Mouse (Mus musculus): ENCODE data around the gene Fam189a2. TPM values are rescaled to one million over a fixed set of nuclear protein-coding genes. Genes with fewer than 3 reads are reported as not detected.
A peak's percentile ranks its signal among the peaks of the same experiment; 100 is the strongest.

Fam189a2 gene
- polyA plus RNA-seq, 1 experiment = 4.8 TPM

GRCm38 (mm10) chr19:23964401-23964910, 66.4 kb downstream of the Fam189a2 start:
- no peak for TF ChIP-seq POLR2A (IDR thresholded peaks at IDR 0.05; ENCODE audit: control insufficient read depth, extremely low read depth, insufficient read depth, low read length, poor library complexity)
- no peak for TF ChIP-seq CTCF (IDR thresholded peaks at IDR 0.05; ENCODE audit: borderline replicate concordance, control insufficient read depth, extremely low read depth, insufficient read depth, low read length, poor library complexity)

GRCm38 (mm10) chr19:23961516-23961915, 69.3 kb downstream of the Fam189a2 start:
- no peaks in the 10 kb centered on the region for H3K36me3 ChIP-seq (ENCODE audit: control insufficient read depth, insufficient read depth, low read length)
- TF ChIP-seq CTCF (IDR thresholded peaks at IDR 0.05; ENCODE audit: borderline replicate concordance, control insufficient read depth, extremely low read depth, insufficient read depth, low read length, poor library complexity) (peak; percentile 74), POLR2A (IDR thresholded peaks at IDR 0.05; ENCODE audit: control insufficient read depth, extremely low read depth, insufficient read depth, low read length, poor library complexity) (no peak)
- H3K4me1 ChIP-seq (replicated peaks; ENCODE audit: control insufficient read depth, insufficient read depth, low read length) = no peaks in the 10 kb centered on the region
- DNase-seq = peak; percentile 44
- no peaks in the 10 kb centered on the region for H3K27me3 ChIP-seq (ENCODE audit: control insufficient read depth, insufficient read depth, low read length)
- H3K27ac ChIP-seq (ENCODE audit: control insufficient read depth, insufficient read depth, low read length) = no peak overlapping the region
- no peak overlapping the region for H3K4me3 ChIP-seq (ENCODE audit: control insufficient read depth, insufficient read depth, low read length)
- 5% methylated on average over 8 of the region's 8 CpGs for WGBS

More at GRCm38 (mm10) chr19:23964401-23964910, 66.4 kb downstream of the Fam189a2 start:
- Histone ChIP-seq H3K27me3 (ENCODE audit: control insufficient read depth, insufficient read depth, low read length) (no peaks in the 10 kb centered on the region), H3K36me3 (ENCODE audit: control insufficient read depth, insufficient read depth, low read length) (no peaks in the 10 kb centered on the region), H3K27ac (ENCODE audit: control insufficient read depth, insufficient read depth, low read length) (no peak overlapping the region), H3K4me1 (replicated peaks; ENCODE audit: control insufficient read depth, insufficient read depth, low read length) (no peaks in the 10 kb centered on the region), H3K4me3 (ENCODE audit: control insufficient read depth, insufficient read depth, low read length) (no peak overlapping the region)
- DNase-seq = no peak
- 85% methylated on average over 10 of the region's 10 CpGs for WGBS

- Histone ChIP-seq H3K27ac (ENCODE audit: control insufficient read depth, insufficient read depth, low read length) (no peak overlapping the region), H3K4me1 (replicated peaks; ENCODE audit: control insufficient read depth, insufficient read depth, low read length) (no peaks in the 10 kb centered on the region), H3K27me3 (ENCODE audit: control insufficient read depth, insufficient read depth, low read length) (no peaks in the 10 kb centered on the region), H3K4me3 (ENCODE audit: control insufficient read depth, insufficient read depth, low read length) (no peak overlapping the region), H3K36me3 (ENCODE audit: control insufficient read depth, insufficient read depth, low read length) (no peaks in the 10 kb centered on the region)
- TF ChIP-seq POLR2A (IDR thresholded peaks at IDR 0.05; ENCODE audit: control insufficient read depth, extremely low read depth, insufficient read depth, low read length, poor library complexity) = no peak
- no peak for TF ChIP-seq CTCF (IDR thresholded peaks at IDR 0.05; ENCODE audit: borderline replicate concordance, control insufficient read depth, extremely low read depth, insufficient read depth, low read length, poor library complexity)
- DNase-seq = no peak
- WGBS = 85% methylated on average over 6 of the region's 6 CpGs
Measured at GRCm38 (mm10) chr19:23960831-23961447, 69.9 kb downstream of the Fam189a2 start.

GRCm38 (mm10) chr19:23960275-23960674, 70.5 kb downstream of the Fam189a2 start:
- Histone ChIP-seq H3K27ac (ENCODE audit: control insufficient read depth, insufficient read depth, low read length) (no peak overlapping the region), H3K27me3 (ENCODE audit: control insufficient read depth, insufficient read depth, low read length) (no peaks in the 10 kb centered on the region), H3K36me3 (ENCODE audit: control insufficient read depth, insufficient read depth, low read length) (no peaks in the 10 kb centered on the region), H3K4me3 (ENCODE audit: control insufficient read depth, insufficient read depth, low read length) (no peak overlapping the region), H3K4me1 (replicated peaks; ENCODE audit: control insufficient read depth, insufficient read depth, low read length) (no peaks in the 10 kb centered on the region)
- 95% methylated on average over 3 of the region's 3 CpGs for WGBS
- no peak for DNase-seq
- no peak for TF ChIP-seq POLR2A (IDR thresholded peaks at IDR 0.05; ENCODE audit: control insufficient read depth, extremely low read depth, insufficient read depth, low read length, poor library complexity)
- TF ChIP-seq CTCF (IDR thresholded peaks at IDR 0.05; ENCODE audit: borderline replicate concordance, control insufficient read depth, extremely low read depth, insufficient read depth, low read length, poor library complexity) = no peak

- 85% methylated on average over 7 of the region's 7 CpGs for WGBS
- Histone ChIP-seq H3K36me3 (ENCODE audit: control insufficient read depth, insufficient read depth, low read length) (no peaks in the 10 kb centered on the region), H3K27me3 (ENCODE audit: control insufficient read depth, insufficient read depth, low read length) (no peaks in the 10 kb centered on the region), H3K27ac (ENCODE audit: control insufficient read depth, insufficient read depth, low read length) (no peak overlapping the region), H3K4me1 (replicated peaks; ENCODE audit: control insufficient read depth, insufficient read depth, low read length) (no peaks in the 10 kb centered on the region), H3K4me3 (ENCODE audit: control insufficient read depth, insufficient read depth, low read length) (no peak overlapping the region)
- DNase-seq = no peak
- TF ChIP-seq POLR2A (IDR thresholded peaks at IDR 0.05; ENCODE audit: control insufficient read depth, extremely low read depth, insufficient read depth, low read length, poor library complexity) (no peak), CTCF (IDR thresholded peaks at IDR 0.05; ENCODE audit: borderline replicate concordance, control insufficient read depth, extremely low read depth, insufficient read depth, low read length, poor library complexity) (no peak)
Measured at GRCm38 (mm10) chr19:23959870-23960269, 70.9 kb downstream of the Fam189a2 start.

GRCm38 (mm10) chr19:23958925-23959324, 71.9 kb downstream of the Fam189a2 start:
- no peak for TF ChIP-seq CTCF (IDR thresholded peaks at IDR 0.05; ENCODE audit: borderline replicate concordance, control insufficient read depth, extremely low read depth, insufficient read depth, low read length, poor library complexity)
- TF ChIP-seq POLR2A (IDR thresholded peaks at IDR 0.05; ENCODE audit: control insufficient read depth, extremely low read depth, insufficient read depth, low read length, poor library complexity) = no peak

More at GRCm38 (mm10) chr19:23958925-23959324, 71.9 kb downstream of the Fam189a2 start:
- 55% methylated on average over 6 of the region's 6 CpGs for WGBS
- no peak for DNase-seq
- no peaks in the 10 kb centered on the region for H3K4me1 ChIP-seq (replicated peaks; ENCODE audit: control insufficient read depth, insufficient read depth, low read length)
- no peak overlapping the region for H3K27ac ChIP-seq (ENCODE audit: control insufficient read depth, insufficient read depth, low read length)
- no peak overlapping the region for H3K4me3 ChIP-seq (ENCODE audit: control insufficient read depth, insufficient read depth, low read length)
- no peaks in the 10 kb centered on the region for H3K36me3 ChIP-seq (ENCODE audit: control insufficient read depth, insufficient read depth, low read length)
- no peaks in the 10 kb centered on the region for H3K27me3 ChIP-seq (ENCODE audit: control insufficient read depth, insufficient read depth, low read length)

Data from thymus, adult 2 months (tissue).